Mouse (Mus musculus) heart, embryonic 11.5 days (tissue): Measurements from ENCODE around the gene Urb1. TPM values are rescaled to one million over a fixed set of nuclear protein-coding genes. Genes with fewer than 3 reads are reported as not detected.

Experiments used
- ATAC-seq: fragments of 200-750 bp; cut with Nextera tagmentation; replicated peaks from 2 replicates; pipeline ENCODE4 v1.8.0; 2017; ENCODE audit warnings: moderate library complexity; ENCODE audit not compliant: insufficient number of reproducible peaks, low FRiP score, low TSS enrichment
- H3K27ac ChIP-seq: fragments of 300-500 bp; sonication (generic); 2 replicates; pipeline ENCODE4 v1.5.1; 2014; ENCODE audit warnings: mild to moderate bottlenecking, low read depth, low read length
- H3K27me3 ChIP-seq: fragments of 300-500 bp; sonication (generic); 2 replicates; pipeline ENCODE4 v1.6.1; 2014; ENCODE audit warnings: mild to moderate bottlenecking, low read length, mixed read lengths; ENCODE audit not compliant: control insufficient read depth, insufficient read depth
- H3K36me3 ChIP-seq: fragments of 300-500 bp; sonication (generic); 2 replicates; pipeline ENCODE4 v1.6.1; 2014; ENCODE audit warnings: mild to moderate bottlenecking, low read length, moderate library complexity, mixed read lengths; ENCODE audit not compliant: control insufficient read depth, insufficient read depth
- H3K4me1 ChIP-seq: fragments of 300-500 bp; sonication (generic); 2 replicates; pipeline ENCODE4 v1.6.1; 2014; ENCODE audit warnings: low read length; ENCODE audit not compliant: control insufficient read depth, insufficient read depth
- H3K4me2 ChIP-seq: fragments of 300-500 bp; sonication (generic); 2 replicates; pipeline ENCODE4 v1.6.1; 2014; ENCODE audit warnings: mild to moderate bottlenecking, moderate library complexity
- H3K4me3 ChIP-seq: fragments of 300-500 bp; sonication (generic); 2 replicates; pipeline ENCODE4 v1.5.1; 2014; ENCODE audit warnings: low read depth, low read length
- H3K9ac ChIP-seq: fragments of 300-500 bp; sonication (generic); 2 replicates; pipeline ENCODE4 v1.6.1; 2014; ENCODE audit warnings: mild to moderate bottlenecking, low read depth, low read length, moderate library complexity
- H3K9me3 ChIP-seq: fragments of 300-500 bp; sonication (generic); replicated peaks from 2 replicates; pipeline ENCODE4 v1.6.1; 2016; ENCODE audit warnings: low read length; ENCODE audit not compliant: control insufficient read depth
- WGBS: fragments of 180-500 bp; shearing (Covaris S2); extraction: QIAGEN DNeasy Blood & Tissue Kit; methylation state at CpG from one replicate; pipeline ENCODE4 v1.1.7; 2014; ENCODE audit not compliant: insufficient replicate concordance; 5-methylcytosine and 5-hydroxymethylcytosine counted together
- polyA plus RNA-seq: library from polyadenylated mRNA; unstranded; fragments of >200 nt; fragmentation: Nextera tagmentation; extraction: Ambion mirVana; gene quantifications from 2 replicates; pipeline ENCODE4 v1.2.1, GENCODE M21; 2014

Urb1 gene
- polyA plus RNA-seq, 1 experiment from 2014 or later: 9.9 TPM

DNA sequence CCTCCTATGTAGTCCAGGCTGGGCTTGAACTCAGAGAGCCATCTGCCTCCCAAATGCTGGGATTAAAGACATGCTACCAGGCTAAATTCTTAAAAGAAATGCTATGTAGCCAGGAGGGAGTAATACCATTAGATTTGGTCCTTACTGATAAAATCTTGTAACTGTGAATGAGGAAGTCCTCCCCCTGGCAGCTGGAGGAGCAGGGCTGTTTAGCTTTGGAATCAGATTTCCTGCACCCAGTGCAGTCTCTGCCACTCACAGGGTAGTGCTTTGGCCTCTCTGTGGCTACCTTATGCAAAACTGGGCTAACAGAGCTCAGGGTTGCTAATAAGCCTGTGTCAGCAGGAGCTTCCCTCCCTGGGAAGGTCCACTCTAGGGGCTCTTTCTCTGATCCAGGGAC lies 15.5 kb downstream of the Urb1 start:
- no peak for ATAC-seq
- Histone ChIP-seq H3K4me2 (no peak overlapping the region), H3K36me3 (peaks cover 14% of the 10 kb centered on the region; the same call in 1 of the 2 replicates), H3K4me1 (0 out of 2 replicates have a peak, but pooled peaks cover 6% of the 10 kb centered on the region), H3K27ac (no peak overlapping the region), H3K4me3 (no peak overlapping the region), H3K9ac (no peak overlapping the region), H3K9me3 (no peaks in the 10 kb centered on the region), H3K27me3 (no peaks in the 10 kb centered on the region)

DNA sequence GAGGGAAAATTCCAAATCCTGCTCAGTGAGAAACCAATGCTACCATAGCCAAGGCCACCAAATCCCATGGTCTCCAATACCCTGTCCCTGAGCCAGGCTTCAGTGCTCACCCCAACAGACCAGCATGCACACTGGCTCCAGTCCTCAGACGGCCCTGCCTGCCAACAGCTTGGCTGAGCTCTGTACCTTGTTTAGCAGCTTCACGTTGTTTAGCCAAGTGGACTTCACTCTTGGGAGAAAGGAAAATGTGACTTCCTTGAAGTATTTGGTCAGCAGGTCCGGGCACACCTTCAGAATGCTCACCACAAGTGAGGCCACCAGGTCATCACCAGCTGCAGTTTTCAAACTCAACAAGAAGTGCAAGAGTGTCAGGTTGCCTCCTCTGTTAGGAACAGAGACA lies 17.7 kb downstream of the Urb1 start:
- H3K4me3 ChIP-seq: no peak overlapping the region
- peaks cover 23% of the 10 kb centered on the region for H3K36me3 ChIP-seq
- H3K27me3 ChIP-seq: no peaks in the 10 kb centered on the region
- H3K9me3 ChIP-seq: no peaks in the 10 kb centered on the region
- no peak overlapping the region for H3K27ac ChIP-seq
- H3K9ac ChIP-seq: no peak overlapping the region
- no peak for ATAC-seq
- WGBS: 87% methylated on average over 3 of the region's 3 CpGs
- H3K4me2 ChIP-seq: no peak overlapping the region
- H3K4me1 ChIP-seq: 0 out of 2 replicates have a peak, but pooled peaks cover 3% of the 10 kb centered on the region

DNA sequence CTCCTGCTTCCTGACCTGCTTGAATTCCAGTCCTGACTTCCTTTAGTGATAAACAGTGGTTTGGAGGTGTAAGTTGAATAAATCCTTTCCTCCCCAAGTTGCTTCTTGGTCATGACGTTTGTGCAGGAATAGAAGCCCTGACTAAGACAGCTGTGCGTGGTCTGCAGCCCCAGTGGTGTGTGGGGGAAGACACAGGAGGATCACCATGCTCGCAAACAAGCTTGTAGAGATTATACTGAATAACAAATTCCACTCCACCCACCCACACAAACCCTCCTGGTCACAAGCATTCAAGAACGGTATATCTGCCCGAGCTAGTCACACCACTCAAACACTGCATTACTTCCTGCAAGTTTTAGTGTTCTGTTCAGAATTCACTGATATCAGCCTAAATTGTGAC lies 18.1 kb downstream of the Urb1 start:
- Histone ChIP-seq H3K9ac (no peak overlapping the region), H3K4me1 (0 out of 2 replicates have a peak, but pooled peaks cover 3% of the 10 kb centered on the region), H3K36me3 (peaks cover 26% of the 10 kb centered on the region), H3K27me3 (no peaks in the 10 kb centered on the region), H3K4me2 (no peak overlapping the region), H3K4me3 (no peak overlapping the region), H3K9me3 (no peaks in the 10 kb centered on the region), H3K27ac (no peak overlapping the region)
- WGBS: 75% methylated on average over 5 of the region's 5 CpGs
- no peak for ATAC-seq

DNA sequence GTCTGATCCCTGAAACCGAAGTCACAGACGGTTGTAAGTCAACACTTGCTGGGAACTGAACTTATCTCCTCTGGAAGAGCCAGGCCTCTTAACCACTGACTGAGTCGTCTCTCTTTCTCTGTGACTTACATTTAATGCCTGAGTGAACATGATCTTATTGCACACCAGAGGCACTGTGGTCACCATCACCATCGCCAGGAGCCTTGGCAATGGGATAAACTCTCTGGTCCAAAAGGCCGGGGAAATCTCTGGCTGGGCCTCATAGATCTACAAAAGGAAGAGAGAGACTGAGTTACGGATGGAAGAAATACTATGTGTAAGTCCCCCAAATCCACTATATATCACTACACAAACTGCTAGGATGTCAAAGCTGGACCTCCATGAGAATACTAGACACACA lies 19.3 kb downstream of the Urb1 start:
- peaks cover 30% of the 10 kb centered on the region for H3K36me3 ChIP-seq
- no peak for ATAC-seq
- no peak overlapping the region for H3K9ac ChIP-seq
- H3K4me1 ChIP-seq: peaks cover 4% of the 10 kb centered on the region
- no peak overlapping the region for H3K4me2 ChIP-seq
- H3K9me3 ChIP-seq: no peaks in the 10 kb centered on the region
- H3K27me3 ChIP-seq: no peaks in the 10 kb centered on the region
- no peak overlapping the region for H3K4me3 ChIP-seq
- 86% methylated on average over 6 of the region's 6 CpGs for WGBS
- H3K27ac ChIP-seq: no peak overlapping the region

GRCm38 (mm10) chr16:90788580-90788979 lies 21.6 kb downstream of the Urb1 start:
- Histone ChIP-seq H3K27ac (no peak overlapping the region), H3K4me2 (no peak overlapping the region), H3K4me1 (peaks cover 18% of the 10 kb centered on the region), H3K9ac (no peak overlapping the region), H3K4me3 (no peak overlapping the region), H3K27me3 (no peaks in the 10 kb centered on the region), H3K9me3 (no peaks in the 10 kb centered on the region), H3K36me3 (peaks cover 30% of the 10 kb centered on the region)
- WGBS: 87% methylated on average over 6 of the region's 6 CpGs
- ATAC-seq: no peak

DNA sequence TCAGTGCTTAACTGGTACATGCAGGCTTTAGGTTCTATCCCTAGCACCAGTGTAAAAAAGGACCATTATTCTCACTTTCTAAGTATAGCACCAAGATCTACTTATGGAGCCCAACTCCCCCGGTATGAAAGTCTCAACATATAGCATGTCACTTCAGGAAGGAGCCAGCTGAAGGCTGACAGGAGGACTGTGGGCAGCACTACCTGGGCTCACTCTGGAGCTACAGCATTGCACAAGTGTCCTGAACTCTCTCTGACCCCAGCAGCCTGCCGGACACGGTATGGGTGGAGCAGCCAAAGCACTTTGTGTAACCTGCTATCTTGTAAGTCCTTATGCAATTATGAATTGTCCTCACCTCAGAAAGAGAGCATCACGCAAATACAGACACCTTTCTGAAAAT lies 25.0 kb downstream of the Urb1 start:
- 0 out of 2 replicates have a peak overlapping the region, but pooled peaks have one; percentile 22 for H3K27ac ChIP-seq
- H3K36me3 ChIP-seq: peaks cover 31% of the 10 kb centered on the region

GRCm38 (mm10) chr16:90783302-90783701 lies 26.9 kb downstream of the Urb1 start:
- peaks cover 16% of the 10 kb centered on the region for H3K4me1 ChIP-seq
- whole genome bisulfite sequencing: 80% methylated on average over 11 of the region's 11 CpGs
- no peak overlapping the region for H3K4me2 ChIP-seq
- H3K27me3 ChIP-seq: no peaks in the 10 kb centered on the region
- ATAC-seq: no peak; the same call in 1 of the 2 replicates
- 0 out of 2 replicates have a peak overlapping the region, but pooled peaks have one; percentile 47 for H3K27ac ChIP-seq
- no peak overlapping the region for H3K4me3 ChIP-seq
- H3K36me3 ChIP-seq: peaks cover 28% of the 10 kb centered on the region
- H3K9ac ChIP-seq: no peak overlapping the region
- no peaks in the 10 kb centered on the region for H3K9me3 ChIP-seq

More for the DNA sequence above, 25.0 kb downstream of the Urb1 start:
- Histone ChIP-seq H3K9ac (no peak overlapping the region), H3K4me3 (no peak overlapping the region), H3K27me3 (no peaks in the 10 kb centered on the region), H3K4me2 (no peak overlapping the region), H3K9me3 (no peaks in the 10 kb centered on the region), H3K4me1 (peaks cover 16% of the 10 kb centered on the region)
- no peak for ATAC-seq
- WGBS: 57% methylated on average over 4 of the region's 4 CpGs

GRCm38 (mm10) chr16:90779783-90780182 lies 30.4 kb downstream of the Urb1 start:
- H3K9ac ChIP-seq: no peak overlapping the region
- 63% methylated on average over 11 of the region's 11 CpGs for WGBS
- 0 out of 2 replicates have a peak, but pooled peaks cover 5% of the 10 kb centered on the region for H3K4me1 ChIP-seq
- no peak overlapping the region for H3K4me3 ChIP-seq
- H3K4me2 ChIP-seq: no peak overlapping the region
- H3K36me3 ChIP-seq: peaks cover 14% of the 10 kb centered on the region
- H3K9me3 ChIP-seq: no peaks in the 10 kb centered on the region
- H3K27me3 ChIP-seq: no peaks in the 10 kb centered on the region
- no peak overlapping the region for H3K27ac ChIP-seq
- no peak for ATAC-seq

GRCm38 (mm10) chr16:90775946-90776520 lies 34.2 kb downstream of the Urb1 start:
- no peaks in the 10 kb centered on the region for H3K4me1 ChIP-seq
- no peak overlapping the region for H3K4me2 ChIP-seq
- no peak overlapping the region for H3K4me3 ChIP-seq
- H3K36me3 ChIP-seq: peaks cover 22% of the 10 kb centered on the region
- WGBS: 83% methylated on average over 10 of the region's 10 CpGs
- no peak overlapping the region for H3K9ac ChIP-seq
- H3K27ac ChIP-seq: no peak overlapping the region
- H3K9me3 ChIP-seq: no peaks in the 10 kb centered on the region
- no peak for ATAC-seq
- no peaks in the 10 kb centered on the region for H3K27me3 ChIP-seq
